Mouse (Mus musculus) cerebellum, adult 2 months (tissue): ENCODE measurements around the gene Prkcb.

Experiments
- CTCF ChIP-seq: fragments of 200-500 bp; IDR thresholded peaks from 2 replicates; pipeline ENCODE4 v1.5.1; 2011; ENCODE audit warnings: low read depth, mild to moderate bottlenecking, control low read depth, low read length, moderate library complexity, borderline replicate concordance; ENCODE audit not compliant: insufficient read depth
- POLR2A ChIP-seq: fragments of 200-500 bp; IDR thresholded peaks from 2 replicates; pipeline ENCODE4 v1.6.1; 2011; ENCODE audit warnings: low read length, control low read depth, borderline replicate concordance; ENCODE audit not compliant: insufficient read depth

DNA sequence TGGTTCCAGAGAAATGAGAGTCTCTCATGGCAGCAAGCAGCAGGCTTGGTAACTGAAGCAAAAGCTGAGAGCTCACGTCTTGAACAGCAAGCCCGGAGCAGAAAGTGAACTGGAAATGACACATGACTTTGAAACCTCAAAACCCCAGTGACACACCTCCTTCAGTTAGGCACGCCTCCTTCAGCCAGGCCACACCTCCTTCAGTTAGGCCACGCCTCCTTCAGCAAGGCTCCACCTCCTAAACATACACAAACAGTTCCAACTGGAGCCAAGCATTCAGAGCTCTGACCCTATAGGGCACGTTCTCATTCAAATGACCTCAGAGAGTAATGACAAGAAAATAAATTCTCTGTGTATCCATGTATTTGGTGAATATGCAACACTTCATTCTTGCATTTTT lies 316.5 kb downstream of the Prkcb start:
- TF ChIP-seq CTCF = no peak
- TF ChIP-seq POLR2A = no peak
